Mouse (Mus musculus) liver, adult 2 months (tissue): ENCODE measurements around the gene Sema4a.

Experiments used
- CTCF ChIP-seq: fragments of 200-500 bp; IDR thresholded peaks from 2 replicates; pipeline ENCODE4 v1.5.1; 2011; ENCODE audit warnings: low read depth, low read length, control low read depth
- POLR2A ChIP-seq: fragments of 200-500 bp; IDR thresholded peaks from 2 replicates; pipeline ENCODE4 v1.6.1; 2011; ENCODE audit warnings: low read length, control low read depth; ENCODE audit not compliant: insufficient read depth; ENCODE audit errors: extremely low read depth

GRCm38 (mm10) chr3:88473020-88473419 lies 12.0 kb upstream of the Sema4a start:
- TF ChIP-seq POLR2A (no peak), CTCF (no peak)
